Mouse (Mus musculus): ENCODE data around the gene Gjd3. TPM values are rescaled to one million over a fixed set of nuclear protein-coding genes. Genes with fewer than 3 reads are reported as not detected.

The Gjd3 gene
- polyA plus RNA-seq, 1 experiment from 2014 or later = 0.24 TPM

DNA sequence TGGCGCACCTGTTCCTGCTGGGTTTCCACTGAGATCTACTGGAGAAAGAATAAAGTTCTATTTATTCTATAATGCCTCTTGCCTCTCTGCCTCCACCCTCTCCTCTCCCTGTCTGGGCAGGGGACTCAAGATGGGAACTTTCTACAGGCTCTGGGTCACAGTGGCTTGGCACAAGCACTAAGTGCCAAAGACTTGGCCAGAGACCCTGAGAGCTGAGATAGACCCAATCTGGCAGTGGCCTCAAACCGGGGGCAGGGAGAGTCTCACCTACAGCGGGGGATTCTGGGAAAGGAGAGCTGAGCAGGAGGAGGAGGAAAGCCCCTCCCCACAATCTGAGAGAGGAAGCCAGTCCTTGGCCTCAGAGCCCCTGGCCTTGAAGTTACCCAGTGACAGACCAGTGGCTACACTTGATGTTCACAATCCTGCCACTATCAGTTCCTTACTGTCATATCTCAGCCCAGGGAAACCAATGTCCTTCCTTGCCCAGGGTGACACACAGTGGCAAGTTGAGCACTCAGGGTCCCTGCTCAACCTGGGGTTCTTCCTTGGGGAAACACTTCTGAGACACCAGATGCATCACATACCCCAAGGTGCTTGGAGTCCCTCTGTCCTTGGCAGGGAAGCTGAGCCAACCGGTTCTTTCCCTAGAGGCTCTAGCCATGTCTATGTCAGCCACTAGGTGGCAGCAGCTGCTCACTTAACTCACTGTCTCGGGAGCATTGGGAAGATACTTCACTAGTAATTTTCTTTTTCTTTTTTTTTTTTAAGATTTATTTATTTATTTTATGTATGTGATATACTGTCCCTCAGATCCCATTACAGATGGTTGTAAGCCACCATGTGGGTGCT is 7.7 kb downstream of the Gjd3 start:
- Histone ChIP-seq H3K4me3 (no peak overlapping the region), H3K27me3 (ENCODE audit: poor library complexity, severe bottlenecking) (peaks cover 21% of the 10 kb centered on the region), H3K27ac (no peak overlapping the region), H3K4me1 (peaks cover 15% of the 10 kb centered on the region), H3K36me3 (replicated peaks) (peaks cover 52% of the 10 kb centered on the region), H3K9me3 (no peaks in the 10 kb centered on the region)
- 47% methylated on average over 5 of the region's 5 CpGs for WGBS
- DNase-seq (ENCODE audit: extremely low spot score, low spot score) = peak; percentile 73

GRCm38 (mm10) chr11:98974213-98974612 is 8.6 kb downstream of the Gjd3 start:
- Histone ChIP-seq H3K27ac (no peak overlapping the region), H3K27me3 (ENCODE audit: poor library complexity, severe bottlenecking) (peaks cover 17% of the 10 kb centered on the region), H3K36me3 (replicated peaks) (peaks cover 58% of the 10 kb centered on the region), H3K9me3 (no peaks in the 10 kb centered on the region), H3K4me3 (no peak overlapping the region), H3K4me1 (peaks cover 24% of the 10 kb centered on the region)
- 85% methylated on average over 6 of the region's 6 CpGs for WGBS
- no peak for DNase-seq (ENCODE audit: extremely low spot score, low spot score)

DNA sequence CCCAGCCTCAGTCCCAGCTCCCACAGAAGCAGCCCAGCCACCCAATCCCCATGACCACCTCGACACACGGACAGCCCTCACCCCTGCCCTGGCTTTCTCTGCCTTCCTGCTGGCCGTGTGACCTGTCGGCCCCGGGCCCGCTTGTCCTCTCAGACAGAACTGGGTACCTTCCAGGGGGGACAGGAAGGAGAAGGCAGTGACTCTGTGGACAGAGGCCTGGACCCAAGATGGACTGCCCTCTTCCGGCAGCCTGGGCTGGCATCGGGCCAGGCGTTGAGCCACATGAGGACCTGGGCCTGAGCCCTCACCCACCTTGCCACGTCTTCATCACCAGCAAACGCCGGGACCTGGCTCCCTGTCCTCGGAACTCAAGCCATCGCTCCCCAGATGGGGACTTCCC is 9.2 kb downstream of the Gjd3 start:
- 93% methylated on average over 14 of the region's 14 CpGs for WGBS
- Histone ChIP-seq H3K36me3 (replicated peaks) (peaks cover 58% of the 10 kb centered on the region), H3K4me3 (no peak overlapping the region), H3K27ac (no peak overlapping the region), H3K9me3 (no peaks in the 10 kb centered on the region), H3K27me3 (ENCODE audit: poor library complexity, severe bottlenecking) (peaks cover 13% of the 10 kb centered on the region), H3K4me1 (peaks cover 31% of the 10 kb centered on the region)
- no peak for DNase-seq (ENCODE audit: extremely low spot score, low spot score)

DNA sequence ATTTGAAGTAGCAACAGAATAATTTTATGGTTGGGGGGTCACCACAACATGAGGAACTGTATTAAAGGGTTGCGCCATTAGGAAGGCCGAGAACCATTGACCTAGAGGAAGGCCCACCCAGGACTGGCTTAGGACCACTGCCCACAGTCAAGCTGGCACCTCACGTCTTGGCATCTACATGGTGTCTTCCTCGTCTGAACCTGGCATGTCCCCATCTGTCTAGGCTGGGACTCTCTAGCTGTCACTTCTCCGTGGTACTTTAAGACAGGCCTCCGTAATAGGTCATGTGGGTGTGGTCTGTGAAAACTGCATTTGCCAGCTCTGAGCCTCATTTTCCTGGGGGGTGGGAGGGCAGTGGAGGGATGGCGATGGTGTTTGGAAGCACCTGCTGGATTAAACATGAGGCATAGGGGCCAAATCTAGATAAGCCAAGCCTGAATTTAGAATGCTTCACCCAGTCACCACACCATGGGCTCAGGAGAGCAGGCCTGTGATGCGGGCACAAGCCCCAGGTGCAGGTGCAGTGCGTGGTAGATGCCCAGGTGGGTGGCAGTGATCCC is 9.9 kb downstream of the Gjd3 start:
- H3K36me3 ChIP-seq (replicated peaks) = peaks cover 64% of the 10 kb centered on the region
- DNase-seq (ENCODE audit: extremely low spot score, low spot score) = no peak
- 93% methylated on average over 9 of the region's 9 CpGs for WGBS
- no peak overlapping the region for H3K4me3 ChIP-seq
- no peak overlapping the region for H3K27ac ChIP-seq
- no peaks in the 10 kb centered on the region for H3K9me3 ChIP-seq
- peaks cover 15% of the 10 kb centered on the region for H3K27me3 ChIP-seq (ENCODE audit: poor library complexity, severe bottlenecking)
- H3K4me1 ChIP-seq = peaks cover 38% of the 10 kb centered on the region

GRCm38 (mm10) chr11:98972215-98972614 is 10.6 kb downstream of the Gjd3 start:
- Histone ChIP-seq H3K4me3 (no peak overlapping the region), H3K27me3 (ENCODE audit: poor library complexity, severe bottlenecking) (peaks cover 15% of the 10 kb centered on the region), H3K27ac (no peak overlapping the region), H3K4me1 (peaks cover 44% of the 10 kb centered on the region), H3K9me3 (no peaks in the 10 kb centered on the region), H3K36me3 (replicated peaks) (peaks cover 68% of the 10 kb centered on the region)
- 52% methylated on average over 9 of the region's 9 CpGs for WGBS
- peak; percentile 77 for DNase-seq (ENCODE audit: extremely low spot score, low spot score)

- H3K27ac ChIP-seq = peak overlapping the region; percentile 84
- H3K4me3 ChIP-seq = no peak overlapping the region
- DNase-seq (ENCODE audit: extremely low spot score, low spot score) = no peak
- 91% methylated on average over 23 of the region's 23 CpGs for WGBS
- no peaks in the 10 kb centered on the region for H3K9me3 ChIP-seq
- peaks cover 76% of the 10 kb centered on the region for H3K36me3 ChIP-seq (replicated peaks)
- H3K27me3 ChIP-seq (ENCODE audit: poor library complexity, severe bottlenecking) = peaks cover 23% of the 10 kb centered on the region
- H3K4me1 ChIP-seq = peaks cover 52% of the 10 kb centered on the region
These were observed 11.3 kb downstream of the Gjd3 start for GRCm38 (mm10) chr11:98971316-98972031.

DNA sequence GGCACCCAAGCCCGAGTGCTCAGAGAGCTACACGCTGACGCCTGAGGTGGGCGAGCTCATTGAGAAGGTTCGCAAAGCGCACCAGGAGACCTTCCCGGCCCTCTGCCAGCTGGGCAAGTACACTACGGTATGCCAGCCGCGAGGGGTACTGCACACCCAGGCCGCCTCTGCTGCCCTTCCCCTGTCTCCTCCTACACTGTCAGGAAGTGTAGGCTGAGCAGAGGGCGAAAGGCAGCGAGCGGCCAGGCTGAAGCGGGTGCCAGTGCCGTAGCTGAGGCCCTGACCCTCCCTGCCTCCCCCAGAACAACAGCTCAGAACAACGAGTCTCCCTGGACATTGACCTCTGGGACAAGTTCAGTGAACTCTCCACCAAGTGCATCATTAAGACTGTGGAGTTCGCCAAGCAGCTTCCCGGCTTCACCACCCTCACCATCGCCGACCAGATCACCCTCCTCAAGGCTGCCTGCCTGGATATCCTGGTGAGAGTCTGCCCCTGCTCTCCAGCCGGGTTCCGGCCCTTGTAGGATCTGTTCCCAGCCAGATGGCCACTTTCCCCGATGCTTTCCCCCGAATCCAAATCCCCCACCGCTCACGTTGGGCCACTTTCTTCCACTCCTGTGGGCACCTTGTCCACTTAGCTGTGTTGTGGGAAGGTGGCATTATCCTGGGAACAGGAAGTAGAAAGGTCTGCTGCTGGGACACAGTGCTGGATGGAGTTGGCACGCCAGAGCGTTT is 12.5 kb downstream of the Gjd3 start:
- DNase-seq (ENCODE audit: extremely low spot score, low spot score) = no peak
- H3K9me3 ChIP-seq = no peaks in the 10 kb centered on the region
- H3K27me3 ChIP-seq (ENCODE audit: poor library complexity, severe bottlenecking) = peaks cover 24% of the 10 kb centered on the region
- 83% methylated on average over 29 of the region's 29 CpGs for WGBS
- peak overlapping the region; percentile 84 for H3K27ac ChIP-seq
- peak overlapping the region; percentile 41; the same call in 1 of the 2 replicates for H3K4me3 ChIP-seq
- H3K36me3 ChIP-seq (replicated peaks) = peaks cover 76% of the 10 kb centered on the region
- H3K4me1 ChIP-seq = peaks cover 63% of the 10 kb centered on the region

GRCm38 (mm10) chr11:98969496-98969927 is 13.3 kb downstream of the Gjd3 start:
- no peaks in the 10 kb centered on the region for H3K9me3 ChIP-seq
- H3K36me3 ChIP-seq (replicated peaks) = peaks cover 69% of the 10 kb centered on the region
- DNase-seq (ENCODE audit: extremely low spot score, low spot score) = peak; percentile 45
- H3K4me3 ChIP-seq = peak overlapping the region; percentile 41
- 20% methylated on average over 16 of the region's 17 CpGs for WGBS
- H3K27ac ChIP-seq = peak overlapping the region; percentile 84
- H3K4me1 ChIP-seq = peaks cover 71% of the 10 kb centered on the region
- peaks cover 29% of the 10 kb centered on the region for H3K27me3 ChIP-seq (ENCODE audit: poor library complexity, severe bottlenecking)

DNA sequence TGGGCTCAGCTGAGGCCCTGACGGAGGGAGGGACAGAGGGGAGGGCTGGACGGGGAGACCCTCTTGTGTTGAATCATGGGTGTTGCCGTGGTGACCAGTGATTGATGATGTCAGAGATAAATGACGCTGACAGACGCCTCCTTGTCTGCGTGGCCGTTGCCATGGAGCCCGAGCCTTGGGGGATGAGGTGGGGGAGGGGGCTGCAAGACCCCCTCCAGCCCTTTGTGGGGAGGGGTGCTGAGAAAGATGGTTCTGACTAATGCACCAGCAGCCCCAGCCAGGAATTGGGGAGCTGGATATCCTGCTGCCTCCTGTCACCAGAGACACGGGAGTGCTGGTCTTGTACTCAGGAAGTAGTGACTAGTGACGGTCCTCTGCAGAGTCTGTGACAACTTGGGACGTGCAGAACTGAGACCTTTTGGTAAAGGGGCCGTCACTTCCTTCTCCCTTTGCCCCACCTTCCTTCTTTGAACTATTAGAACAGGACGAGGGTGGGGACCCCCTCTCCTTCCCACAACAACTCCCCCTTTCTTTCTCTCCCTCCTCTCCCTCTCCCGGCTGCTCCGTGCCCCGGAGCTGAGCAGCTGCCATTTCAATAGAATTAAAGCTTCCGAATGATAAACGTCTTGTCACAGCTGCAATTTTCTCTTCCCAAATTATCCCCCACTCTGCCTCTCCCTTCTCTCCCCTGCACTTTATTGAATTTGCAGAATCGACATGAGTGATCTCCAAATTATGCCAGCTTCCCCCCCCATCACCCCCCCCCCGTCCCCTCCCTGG is 13.9 kb downstream of the Gjd3 start:
- Histone ChIP-seq H3K4me1 (peaks cover 77% of the 10 kb centered on the region), H3K4me3 (peak overlapping the region; percentile 41), H3K27ac (peak overlapping the region; percentile 84), H3K9me3 (no peaks in the 10 kb centered on the region), H3K27me3 (ENCODE audit: poor library complexity, severe bottlenecking) (peaks cover 34% of the 10 kb centered on the region), H3K36me3 (replicated peaks) (peaks cover 63% of the 10 kb centered on the region)
- DNase-seq (ENCODE audit: extremely low spot score, low spot score) = peak; percentile 73
- 8% methylated on average over 20 of the region's 20 CpGs for WGBS

- Histone ChIP-seq H3K9me3 (no peaks in the 10 kb centered on the region), H3K4me3 (peak overlapping the region; percentile 41; the same call in 1 of the 2 replicates), H3K4me1 (peaks cover 86% of the 10 kb centered on the region), H3K36me3 (replicated peaks) (peaks cover 55% of the 10 kb centered on the region), H3K27ac (peak overlapping the region; percentile 84), H3K27me3 (ENCODE audit: poor library complexity, severe bottlenecking) (peaks cover 42% of the 10 kb centered on the region)
- DNase-seq (ENCODE audit: extremely low spot score, low spot score) = no peak
- WGBS = 86% methylated on average over 16 of the region's 16 CpGs
These were observed 14.7 kb downstream of the Gjd3 start for GRCm38 (mm10) chr11:98968079-98968478.

GRCm38 (mm10) chr11:98966499-98967141 is 16.2 kb downstream of the Gjd3 start:
- Histone ChIP-seq H3K27ac (peak overlapping the region; percentile 84), H3K27me3 (ENCODE audit: poor library complexity, severe bottlenecking) (peaks cover 57% of the 10 kb centered on the region), H3K9me3 (no peaks in the 10 kb centered on the region), H3K4me3 (peak overlapping the region; percentile 80), H3K4me1 (peaks cover 100% of the 10 kb centered on the region), H3K36me3 (replicated peaks) (peaks cover 40% of the 10 kb centered on the region)
- DNase-seq (ENCODE audit: extremely low spot score, low spot score) = no peak
- 44% methylated on average over 9 of the region's 9 CpGs for WGBS
